Mouse (Mus musculus) embryonic fibroblast, embryonic 13.5 days (primary cell): ENCODE results near the gene Krt87.

Experiments
- CTCF ChIP-seq: IDR thresholded peaks from 2 replicates; pipeline ENCODE4 v1.5.1; 2011; ENCODE audit warnings: mild to moderate bottlenecking, control low read depth, low read length, moderate library complexity, borderline replicate concordance; ENCODE audit not compliant: insufficient read depth
- POLR2A ChIP-seq: IDR thresholded peaks from 2 replicates; pipeline ENCODE4 v1.6.1; 2011; ENCODE audit warnings: low read depth, mild to moderate bottlenecking, control low read depth, low read length, moderate library complexity

DNA sequence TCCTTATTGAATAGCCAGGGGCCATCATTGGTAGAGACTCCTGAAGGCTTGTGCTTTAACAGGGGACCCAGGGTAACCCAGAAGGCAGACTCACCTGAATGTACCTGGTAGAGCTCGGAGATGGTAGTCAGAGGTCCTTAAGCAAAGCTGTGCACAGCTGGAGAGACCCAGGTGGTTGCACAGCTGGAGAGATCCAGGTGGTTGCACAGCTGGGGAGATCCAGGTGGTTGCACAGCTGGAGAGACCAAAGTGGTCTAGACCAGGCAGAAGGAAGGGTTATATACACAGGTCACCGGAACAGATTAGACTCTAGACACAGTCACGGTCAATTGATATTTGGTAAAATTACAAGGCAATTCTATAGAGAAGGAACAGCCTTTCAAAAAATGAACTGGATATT lies 41.7 kb downstream of the Krt87 start:
- TF ChIP-seq CTCF = no peak
- TF ChIP-seq POLR2A = no peak
